Mouse (Mus musculus) spleen, adult 2 months (tissue): ENCODE data around the gene Mfsd4a.
A peak's percentile ranks its signal among the peaks of the same experiment; 100 is the strongest.

Experiments used
- CTCF ChIP-seq: fragments of 200-500 bp; IDR thresholded peaks from 2 replicates; pipeline ENCODE4 v1.5.1; 2011; ENCODE audit warnings: mild to moderate bottlenecking, inconsistent platforms; ENCODE audit not compliant: insufficient read depth, insufficient read length, insufficient replicate concordance; ENCODE audit errors: extremely low read depth
- POLR2A ChIP-seq: fragments of 200-500 bp; IDR thresholded peaks from 2 replicates; pipeline ENCODE4 v1.6.1; 2011; ENCODE audit warnings: low read depth, low read length, inconsistent platforms

DNA sequence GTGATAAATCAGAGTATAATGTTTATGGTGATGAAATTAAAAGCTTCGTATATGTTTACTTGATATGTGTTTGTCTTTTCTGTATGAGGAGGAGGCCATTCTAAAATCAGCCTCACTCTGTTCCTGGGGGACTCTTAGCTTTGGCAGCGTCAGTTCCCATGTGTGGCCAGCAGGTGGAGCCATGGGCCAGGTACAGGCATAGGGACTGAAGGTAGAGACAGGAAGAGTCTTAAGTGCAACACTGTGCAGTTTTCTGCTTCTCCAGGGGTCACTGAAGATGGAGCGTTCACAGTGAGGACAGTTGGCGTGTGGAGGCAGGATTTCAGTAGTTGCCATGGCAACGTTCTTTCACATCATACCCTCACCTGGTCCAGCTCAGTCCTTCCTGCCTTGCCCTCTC is 85.0 kb downstream of the Mfsd4a start:
- TF ChIP-seq CTCF, result peak; percentile 98; the same call in 1 of the 2 replicates
- TF ChIP-seq POLR2A, result no peak
